Mouse (Mus musculus): ENCODE measurements around the gene Cdc25b.
A peak's percentile ranks its signal among the peaks of the same experiment; 100 is the strongest.

Gene Cdc25b

DNA sequence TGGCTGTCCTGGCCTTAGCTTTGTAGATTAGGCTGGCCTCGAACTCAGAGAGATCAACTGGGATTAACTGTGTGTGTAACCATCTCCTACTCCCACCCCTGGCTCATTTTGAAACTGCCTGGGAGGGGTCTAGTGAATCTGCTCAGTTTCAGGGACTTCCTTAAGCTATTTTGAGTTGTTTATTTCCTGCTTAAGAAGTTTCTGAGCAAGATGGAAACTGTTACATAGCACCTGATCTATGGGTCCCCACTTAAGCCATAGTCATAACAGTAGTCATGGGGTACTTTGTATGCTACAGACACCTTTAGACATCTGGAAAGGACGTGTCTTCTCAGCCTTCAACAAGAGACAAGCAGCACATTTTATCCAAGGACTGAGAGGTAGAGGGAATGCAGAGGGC lies 14.0 kb downstream of the Cdc25b start:
- no peak for TF ChIP-seq GATA4 (IDR thresholded peaks at IDR 0.05; ENCODE audit: insufficient replicate concordance, low read length)

- TF ChIP-seq GATA4 (IDR thresholded peaks at IDR 0.05; ENCODE audit: insufficient replicate concordance, low read length): no peak
These were observed 14.5 kb downstream of the Cdc25b start for GRCm38 (mm10) chr2:131201262-131201661.

- TF ChIP-seq GATA4 (IDR thresholded peaks at IDR 0.05; ENCODE audit: insufficient replicate concordance, low read length): no peak
These were observed 17.2 kb downstream of the Cdc25b start for GRCm38 (mm10) chr2:131203816-131204409.

DNA sequence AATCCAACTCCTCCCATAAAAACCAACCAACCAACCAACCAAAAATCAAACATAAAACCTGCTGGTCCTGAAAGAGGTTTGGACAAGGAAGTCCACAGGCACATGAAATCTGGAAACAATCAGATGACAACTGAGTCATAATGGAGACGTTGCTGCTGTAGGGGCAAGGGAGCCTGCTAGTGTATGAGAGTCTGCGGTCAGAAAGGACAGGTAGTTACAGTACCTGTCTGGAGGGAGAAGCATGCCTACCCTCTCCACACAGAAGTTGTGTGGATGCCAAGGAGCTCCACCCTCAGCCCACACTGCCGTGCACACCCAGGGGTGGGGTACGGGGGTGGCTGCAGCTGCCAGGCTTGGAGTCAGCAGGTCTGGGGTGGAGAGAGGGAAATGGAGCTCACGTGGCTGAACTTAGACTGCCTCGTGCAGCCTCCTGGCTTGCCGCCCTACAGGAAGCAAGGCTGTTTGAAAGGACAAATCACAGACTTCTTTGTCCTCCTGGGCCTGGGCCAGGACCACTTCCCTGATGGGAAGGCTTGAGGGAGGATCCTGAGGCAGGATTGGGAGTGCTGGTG lies 17.7 kb downstream of the Cdc25b start:
- TF ChIP-seq GATA4 (IDR thresholded peaks at IDR 0.05; ENCODE audit: insufficient replicate concordance, low read length): no peak

GRCm38 (mm10) chr2:131205521-131206182 lies 18.9 kb downstream of the Cdc25b start:
- no peak for TF ChIP-seq GATA4 (IDR thresholded peaks at IDR 0.05; ENCODE audit: insufficient replicate concordance, low read length)

GRCm38 (mm10) chr2:131206778-131207177 lies 20.0 kb downstream of the Cdc25b start, which contains the start of gene Ap5s1:
Ap5s1 (plus strand) TSS chr2:131207078.
- no peak for TF ChIP-seq GATA4 (IDR thresholded peaks at IDR 0.05; ENCODE audit: insufficient replicate concordance, low read length)

- no peak for TF ChIP-seq GATA4 (IDR thresholded peaks at IDR 0.05; ENCODE audit: insufficient replicate concordance, low read length)
These were observed 21.6 kb downstream of the Cdc25b start for GRCm38 (mm10) chr2:131208356-131208755.

- TF ChIP-seq GATA4 (IDR thresholded peaks at IDR 0.05; ENCODE audit: insufficient replicate concordance, low read length): no peak
These were observed 22.5 kb downstream of the Cdc25b start for GRCm38 (mm10) chr2:131209125-131209795.

- peak; percentile 99; the same call in 1 of the 2 replicates for TF ChIP-seq GATA4 (IDR thresholded peaks at IDR 0.05; ENCODE audit: insufficient replicate concordance, low read length)
These were observed 23.4 kb downstream of the Cdc25b start for GRCm38 (mm10) chr2:131209969-131210792.

- no peak for TF ChIP-seq GATA4 (IDR thresholded peaks at IDR 0.05; ENCODE audit: insufficient replicate concordance, low read length)
These were observed 24.4 kb downstream of the Cdc25b start for GRCm38 (mm10) chr2:131211026-131211615.

GRCm38 (mm10) chr2:131213773-131214172 lies 27.0 kb downstream of the Cdc25b start:
- TF ChIP-seq GATA4 (IDR thresholded peaks at IDR 0.05; ENCODE audit: insufficient replicate concordance, low read length): no peak

DNA sequence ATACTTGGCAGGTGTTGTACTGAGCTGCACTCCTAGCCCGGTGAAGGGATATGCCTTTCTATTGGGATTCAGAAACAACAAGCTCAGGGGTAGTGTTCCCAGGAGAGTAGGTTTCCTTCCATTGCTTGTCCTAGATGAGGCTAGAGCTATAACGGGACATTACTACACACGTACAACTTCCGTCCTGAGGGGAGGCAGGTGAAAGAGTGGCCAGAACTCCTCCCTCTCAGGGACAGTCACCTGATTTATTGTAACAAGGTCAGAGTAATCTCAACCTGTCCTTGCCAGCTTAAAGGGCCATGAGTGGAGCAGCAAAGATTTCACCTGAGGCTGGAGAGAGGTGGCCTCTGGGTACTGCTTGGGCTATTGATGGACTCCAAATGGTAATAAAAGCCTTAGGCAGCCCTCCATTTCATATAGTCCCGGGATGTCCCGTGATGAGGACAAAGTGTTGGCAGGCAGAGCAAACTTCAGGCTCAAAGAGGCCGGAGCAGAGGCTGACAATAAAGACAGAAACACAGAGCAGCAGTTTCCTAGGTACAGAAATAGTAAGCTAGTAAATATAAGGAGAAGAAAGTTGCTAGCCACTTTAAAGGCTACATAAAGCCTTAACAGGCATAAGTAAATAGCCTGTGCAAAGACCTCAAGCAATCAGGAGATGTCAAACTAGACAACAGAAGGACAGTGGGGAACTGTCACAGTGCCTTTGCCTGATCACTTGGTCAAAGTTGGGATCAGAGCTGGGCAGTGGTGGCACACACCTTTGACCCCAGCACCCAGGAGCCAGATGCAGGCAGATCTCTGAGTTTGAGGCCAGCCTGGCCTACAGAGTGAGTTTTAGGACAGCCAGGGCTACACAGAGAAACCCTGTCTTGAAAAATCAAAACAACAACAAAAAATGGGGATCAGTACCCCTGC lies 29.5 kb downstream of the Cdc25b start:
- no peak for TF ChIP-seq GATA4 (IDR thresholded peaks at IDR 0.05; ENCODE audit: insufficient replicate concordance, low read length)

GRCm38 (mm10) chr2:131220030-131220429 lies 33.3 kb downstream of the Cdc25b start:
- TF ChIP-seq GATA4 (IDR thresholded peaks at IDR 0.05; ENCODE audit: insufficient replicate concordance, low read length): no peak

All from liver, adult (tissue).